Mouse (Mus musculus): ENCODE data around the gene Celsr1.

Gene Celsr1

DNA sequence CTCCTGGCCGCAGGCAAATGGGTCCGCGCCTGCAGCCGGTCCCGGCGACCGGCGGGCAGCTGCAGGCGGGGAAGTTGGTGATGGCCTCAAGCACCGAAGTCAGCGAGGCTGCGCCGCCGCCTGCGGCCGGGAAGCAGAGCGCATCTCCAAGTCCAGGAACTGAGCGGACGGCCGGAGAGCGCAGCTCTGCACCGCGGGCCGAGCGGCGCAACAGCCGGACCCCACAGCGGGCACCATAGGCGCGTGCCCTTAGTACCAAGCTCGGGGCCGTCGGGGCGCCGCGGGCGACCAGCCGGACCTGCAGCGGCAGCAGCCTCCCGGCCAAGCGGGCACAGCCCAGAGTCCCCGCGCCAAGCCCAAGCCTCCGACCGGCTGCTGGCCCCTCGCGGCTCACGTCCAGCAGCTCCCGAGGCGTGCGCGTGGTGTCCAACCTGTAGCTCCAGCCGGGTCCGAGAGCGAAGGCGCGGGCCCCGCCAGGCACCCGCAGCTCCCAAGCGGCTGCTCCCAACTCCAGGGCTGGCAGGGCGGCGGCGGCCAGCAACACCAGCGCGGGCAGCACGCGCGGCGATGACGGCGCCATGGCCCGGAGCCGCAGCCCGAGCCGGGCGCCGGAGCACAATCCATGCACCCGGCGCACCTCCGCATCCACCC is at the start of gene Celsr1:
Celsr1 (minus strand) TSS at position 587 of the 651 bp plus-strand sequence.
- DNase-seq: no peak

DNA sequence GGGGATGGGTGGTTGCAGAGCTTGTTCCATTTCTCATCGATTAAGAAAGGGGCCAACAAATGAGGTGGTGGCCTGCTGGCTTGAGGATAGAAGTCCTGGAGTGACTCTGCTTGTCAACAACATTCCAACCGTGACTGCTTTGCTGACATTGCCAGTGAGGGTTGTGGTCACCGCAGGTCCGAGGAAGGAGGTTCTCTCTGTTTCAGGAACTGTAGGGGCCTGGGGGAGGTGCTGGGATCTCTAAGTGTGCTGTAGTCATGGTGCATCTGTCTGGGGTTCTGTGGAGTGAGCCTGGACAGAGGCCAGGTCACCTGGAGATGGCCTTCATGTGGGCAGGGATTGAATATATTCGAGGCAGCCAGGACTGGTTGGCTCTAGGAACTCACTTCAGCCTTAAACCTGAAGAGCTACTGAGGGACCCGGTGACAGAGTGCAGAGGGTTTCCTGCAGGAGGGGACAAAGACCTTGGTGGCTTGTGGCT is 49.7 kb upstream of the Celsr1 start:
- peak; percentile 52 to 54 for DNase-seq

GRCm38 (mm10) chr15:86082551-86082961 is 49.0 kb upstream of the Celsr1 start:
- DNase-seq: peak; percentile 90 to 91

GRCm38 (mm10) chr15:86081654-86082053 is 48.1 kb upstream of the Celsr1 start:
- DNase-seq: no peak

GRCm38 (mm10) chr15:86080408-86080807 is 46.8 kb upstream of the Celsr1 start:
- DNase-seq: no peak

DNA sequence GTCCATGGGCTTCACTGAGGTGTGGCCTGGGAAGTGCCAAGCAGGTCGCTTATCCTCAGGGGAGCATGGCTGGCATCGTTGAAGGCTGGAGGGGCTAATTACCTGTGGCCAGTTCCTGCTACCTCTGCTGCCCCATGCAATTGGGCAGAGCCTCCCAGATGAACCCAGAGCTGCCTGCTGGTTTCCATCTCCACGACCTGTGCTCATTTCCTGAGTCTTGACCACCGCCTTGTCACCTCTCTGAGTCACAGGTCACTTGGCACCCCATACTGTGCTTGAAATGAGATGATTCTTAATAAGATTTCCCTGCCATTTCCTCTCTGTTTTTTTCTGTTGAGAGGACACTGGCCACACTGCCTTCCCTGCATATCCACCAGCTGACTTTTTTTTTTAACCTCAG is 46.3 kb upstream of the Celsr1 start:
- DNase-seq: no peak

DNA sequence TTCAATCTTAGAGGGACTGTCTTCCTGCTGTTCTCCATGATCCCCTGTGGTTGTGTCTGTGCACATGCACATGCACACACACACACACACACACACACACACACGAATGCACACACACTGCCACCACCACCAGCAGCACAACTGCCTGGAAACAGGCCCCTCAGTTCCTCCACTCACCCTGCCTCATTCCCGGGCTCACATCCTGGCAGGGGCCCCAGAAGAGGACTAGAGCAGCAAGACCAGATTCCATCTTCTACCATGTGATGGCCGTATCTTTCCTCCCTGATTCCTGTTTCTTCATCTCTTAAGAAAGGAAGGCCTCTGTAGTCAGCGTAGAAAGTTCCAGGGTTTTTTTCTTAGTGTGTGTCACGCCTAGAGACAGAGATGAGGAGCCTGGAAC is 45.9 kb upstream of the Celsr1 start:
- DNase-seq: no peak

- no peak for DNase-seq
These were observed 45.1 kb upstream of the Celsr1 start for GRCm38 (mm10) chr15:86078481-86079216.

DNA sequence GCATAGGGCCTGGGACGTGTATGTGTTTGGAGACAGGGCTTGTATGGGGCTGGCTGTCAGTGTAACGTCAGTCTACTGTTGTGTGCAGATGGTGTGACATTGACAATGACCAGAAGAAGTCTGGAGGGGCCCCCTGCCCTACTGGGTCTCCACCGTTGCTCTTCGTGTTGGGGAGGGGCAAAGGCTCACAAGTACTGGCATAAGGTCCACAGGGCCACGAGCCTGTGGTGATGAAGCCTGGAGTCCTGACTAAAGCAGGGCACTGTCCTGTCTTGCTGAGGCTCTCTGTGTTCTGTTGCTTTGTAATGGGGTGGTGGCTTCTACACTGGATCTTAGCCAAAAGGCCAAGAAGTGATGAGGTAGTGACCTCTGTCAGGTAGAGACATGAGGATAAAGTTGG is 44.4 kb upstream of the Celsr1 start:
- DNase-seq: no peak

DNA sequence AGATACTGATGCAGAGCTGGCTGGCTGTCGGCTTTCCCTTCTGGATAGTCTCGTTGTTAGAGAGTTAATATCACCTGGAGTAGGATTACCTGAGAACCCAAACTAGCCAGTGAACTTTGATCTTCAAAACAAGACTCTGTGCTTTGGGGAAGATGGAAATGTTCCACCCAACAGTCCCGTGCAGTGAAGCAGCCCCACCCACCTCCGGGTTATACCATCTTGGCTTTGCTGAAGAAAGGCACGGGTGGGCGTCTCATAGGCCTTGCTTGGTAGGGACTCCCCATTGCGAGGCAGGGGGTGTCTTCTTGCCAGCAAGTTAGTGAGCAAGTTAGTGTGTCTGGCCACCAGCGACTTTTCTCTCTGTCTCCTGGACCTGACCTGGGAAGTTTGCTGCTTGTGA is 42.8 kb upstream of the Celsr1 start:
- DNase-seq: no peak

DNA sequence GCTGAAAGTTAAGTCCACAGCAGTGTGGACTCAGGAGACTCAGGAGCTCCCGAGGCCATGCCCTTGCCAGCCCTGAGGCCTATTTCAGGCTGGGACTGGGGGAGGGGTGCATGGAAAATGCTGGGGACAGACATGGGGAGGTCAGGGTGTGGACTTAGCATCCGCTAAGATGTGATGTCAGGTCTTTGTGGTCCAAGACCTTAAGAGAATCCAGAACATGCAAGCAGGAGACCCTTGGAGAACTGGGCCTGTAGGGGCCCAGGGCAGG is 42.4 kb upstream of the Celsr1 start:
- no peak for DNase-seq

GRCm38 (mm10) chr15:86075305-86076047 is 41.9 kb upstream of the Celsr1 start:
- no peak for DNase-seq

DNA sequence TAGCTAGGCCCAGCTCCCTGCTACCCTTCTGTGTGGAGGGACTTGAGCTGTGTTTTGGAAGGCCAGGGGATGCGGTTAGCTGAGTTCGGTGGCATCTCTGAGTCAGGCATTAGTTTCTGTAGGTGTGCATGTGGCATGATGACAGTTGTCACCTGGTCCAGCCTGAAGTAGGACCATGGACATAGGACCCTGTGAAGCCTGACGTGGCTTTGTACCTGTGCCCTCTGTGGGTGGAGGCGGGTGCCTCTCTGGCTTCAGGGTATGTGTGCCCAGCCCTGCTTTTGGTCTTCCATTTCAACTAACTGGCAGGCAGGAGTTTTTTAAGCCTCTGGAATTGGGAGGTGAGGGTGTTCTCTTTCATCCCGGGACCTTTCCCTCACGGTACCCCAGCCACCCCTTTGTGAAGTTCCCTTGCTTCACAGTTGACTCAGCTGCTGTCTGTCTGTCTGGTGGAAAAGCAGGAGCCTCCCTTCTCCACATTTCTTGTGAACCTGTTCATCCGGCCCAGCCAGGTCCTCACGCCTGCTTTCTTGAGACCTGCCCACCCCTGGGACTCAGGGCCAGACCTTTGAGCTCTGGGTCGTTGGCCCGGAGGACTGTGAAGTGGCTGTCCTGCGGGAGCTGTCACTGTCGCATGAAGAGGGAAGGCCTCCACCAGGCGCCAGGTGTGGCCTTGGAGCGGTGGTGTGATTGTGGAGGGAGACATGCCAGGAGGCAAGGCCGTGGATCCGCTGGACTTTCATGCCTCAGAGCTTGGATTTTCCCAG is 40.8 kb upstream of the Celsr1 start:
- no peak for DNase-seq

- DNase-seq: no peak
These were observed 37.6 kb upstream of the Celsr1 start for GRCm38 (mm10) chr15:86071166-86071565.

DNA sequence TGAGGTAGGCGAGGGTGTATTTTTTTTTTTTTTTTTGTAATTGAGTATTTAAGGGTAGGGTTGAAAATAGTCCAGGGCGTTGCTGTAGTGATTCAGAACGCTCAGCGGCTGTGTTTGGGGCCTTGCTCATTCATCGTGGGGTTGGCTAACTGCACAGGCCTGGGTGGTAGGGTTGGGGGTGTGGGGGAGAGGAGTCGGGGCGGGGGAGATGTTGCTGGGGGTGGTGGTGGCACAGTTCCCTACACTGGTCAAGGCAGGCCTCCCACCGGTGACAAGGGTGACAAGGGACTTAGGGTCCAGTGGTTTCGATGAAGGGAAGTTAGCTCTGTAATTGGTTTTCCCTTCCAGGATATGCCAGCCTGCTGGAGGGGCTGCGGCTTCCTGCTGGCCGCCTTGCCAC is 36.8 kb upstream of the Celsr1 start:
- DNase-seq: no peak

DNA sequence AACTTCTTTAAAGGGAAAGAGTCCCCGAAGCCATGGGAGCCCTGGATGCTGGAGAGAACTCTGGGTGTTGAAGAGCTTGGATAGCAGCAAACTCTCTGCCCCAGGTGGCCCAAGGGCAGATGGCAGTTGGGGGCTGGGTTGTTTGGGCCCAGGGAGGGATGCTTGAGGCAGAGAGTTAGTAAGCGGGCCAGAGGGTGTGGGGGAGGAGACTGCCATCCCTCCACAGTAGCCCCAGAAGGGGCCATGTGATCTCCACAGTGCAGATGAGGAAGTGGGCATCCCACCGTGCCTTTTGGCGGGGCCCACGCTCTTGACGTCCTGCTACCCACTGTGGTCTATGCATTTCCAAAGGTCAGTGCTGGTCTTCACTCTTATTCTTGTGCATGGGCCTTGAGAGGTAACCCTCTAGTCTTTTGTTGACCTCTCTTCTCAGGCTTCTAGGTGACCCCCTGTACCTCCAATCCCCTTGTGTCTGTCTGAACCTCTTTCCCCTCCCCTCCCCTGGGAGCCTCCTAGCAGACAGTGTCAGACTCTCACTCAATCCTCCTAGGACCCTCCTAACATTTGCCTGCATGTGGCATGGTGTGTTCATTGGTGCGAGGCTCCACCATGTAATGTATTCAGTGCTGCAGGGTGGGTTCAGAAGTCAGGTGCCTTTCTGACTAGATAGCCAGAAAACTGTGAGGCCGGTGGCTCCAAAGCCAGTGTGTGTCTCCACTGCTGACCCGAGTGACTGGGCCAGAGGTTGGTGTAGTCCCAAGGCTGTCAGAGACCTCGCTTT is 35.6 kb upstream of the Celsr1 start:
- DNase-seq: peak; percentile 53 to 60

GRCm38 (mm10) chr15:86067941-86068495 is 34.4 kb upstream of the Celsr1 start:
- no peak for DNase-seq

GRCm38 (mm10) chr15:86067581-86067910 is 34.0 kb upstream of the Celsr1 start:
- no peak for DNase-seq

GRCm38 (mm10) chr15:86066836-86067580 is 33.4 kb upstream of the Celsr1 start:
- no peak for DNase-seq

GRCm38 (mm10) chr15:86065367-86065766 is 31.8 kb upstream of the Celsr1 start:
- DNase-seq: no peak

DNA sequence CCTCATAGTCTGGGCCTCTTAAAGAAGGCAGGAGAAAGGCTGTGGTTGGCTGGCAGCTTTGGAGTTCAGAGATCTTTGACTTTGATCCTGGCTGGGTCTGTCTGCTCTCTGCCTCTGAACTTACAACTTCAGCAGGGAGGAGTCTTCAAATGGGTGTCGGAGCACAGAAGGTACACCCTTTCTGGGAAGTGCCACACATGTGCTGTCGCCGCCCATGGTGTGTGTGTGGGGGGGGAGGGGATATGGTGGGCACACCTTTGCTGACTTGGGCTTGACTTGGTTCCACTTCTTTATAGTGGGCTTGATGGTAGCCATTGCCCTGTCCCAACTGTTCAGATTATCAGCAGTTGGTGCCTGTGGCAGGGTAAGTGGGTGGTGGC is 31.3 kb upstream of the Celsr1 start:
- DNase-seq: no peak
